Mouse (Mus musculus) urinary bladder, postnatal 10 days (tissue): ENCODE results near the gene Hist1h1t.

ENCODE experiments used
- DNase-seq: peaks from one replicate; pipeline ENCODE4 v3.0.0; 2022; ENCODE audit warnings: low spot score

The Hist1h1t gene

GRCm38 (mm10) chr13:23737091-23737490 lies 41.5 kb downstream of the Hist1h1t start:
- DNase-seq: no peak

- no peak for DNase-seq
Measured at GRCm38 (mm10) chr13:23738041-23738440, 42.4 kb downstream of the Hist1h1t start.

- peak; percentile 49 for DNase-seq
Measured at GRCm38 (mm10) chr13:23738677-23739068, 43.1 kb downstream of the Hist1h1t start, which contains the start of gene Hist1h1c. Gene Hist1h1c (plus strand): TSS chr13:23738808.

- DNase-seq: peak; percentile 55
Measured at GRCm38 (mm10) chr13:23739069-23739921, 43.7 kb downstream of the Hist1h1t start.

DNA sequence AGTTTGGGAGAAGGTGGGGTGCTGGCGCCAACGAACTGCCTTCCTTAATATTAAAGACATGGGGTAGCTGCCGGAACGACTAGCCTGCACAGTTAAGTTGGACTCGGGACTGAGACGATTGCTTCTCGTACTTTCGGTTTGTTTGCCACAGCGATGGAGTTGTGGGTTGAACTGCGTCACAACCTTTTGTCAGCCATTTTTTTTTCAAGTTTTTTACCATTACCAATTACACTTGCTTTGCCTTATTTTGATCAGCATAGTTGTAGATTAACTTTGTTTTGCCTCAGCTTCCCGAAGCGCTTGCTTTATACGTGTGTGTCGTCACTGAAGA lies 44.3 kb downstream of the Hist1h1t start:
- DNase-seq: no peak

- DNase-seq: no peak
Measured at GRCm38 (mm10) chr13:23740256-23740840, 44.7 kb downstream of the Hist1h1t start.

GRCm38 (mm10) chr13:23740910-23741309 lies 45.3 kb downstream of the Hist1h1t start:
- no peak for DNase-seq

GRCm38 (mm10) chr13:23742007-23742406 lies 46.4 kb downstream of the Hist1h1t start:
- DNase-seq: no peak

- DNase-seq: no peak
Measured at GRCm38 (mm10) chr13:23743215-23743614, 47.6 kb downstream of the Hist1h1t start.

- DNase-seq: no peak
Measured at GRCm38 (mm10) chr13:23743963-23744362, 48.3 kb downstream of the Hist1h1t start.

DNA sequence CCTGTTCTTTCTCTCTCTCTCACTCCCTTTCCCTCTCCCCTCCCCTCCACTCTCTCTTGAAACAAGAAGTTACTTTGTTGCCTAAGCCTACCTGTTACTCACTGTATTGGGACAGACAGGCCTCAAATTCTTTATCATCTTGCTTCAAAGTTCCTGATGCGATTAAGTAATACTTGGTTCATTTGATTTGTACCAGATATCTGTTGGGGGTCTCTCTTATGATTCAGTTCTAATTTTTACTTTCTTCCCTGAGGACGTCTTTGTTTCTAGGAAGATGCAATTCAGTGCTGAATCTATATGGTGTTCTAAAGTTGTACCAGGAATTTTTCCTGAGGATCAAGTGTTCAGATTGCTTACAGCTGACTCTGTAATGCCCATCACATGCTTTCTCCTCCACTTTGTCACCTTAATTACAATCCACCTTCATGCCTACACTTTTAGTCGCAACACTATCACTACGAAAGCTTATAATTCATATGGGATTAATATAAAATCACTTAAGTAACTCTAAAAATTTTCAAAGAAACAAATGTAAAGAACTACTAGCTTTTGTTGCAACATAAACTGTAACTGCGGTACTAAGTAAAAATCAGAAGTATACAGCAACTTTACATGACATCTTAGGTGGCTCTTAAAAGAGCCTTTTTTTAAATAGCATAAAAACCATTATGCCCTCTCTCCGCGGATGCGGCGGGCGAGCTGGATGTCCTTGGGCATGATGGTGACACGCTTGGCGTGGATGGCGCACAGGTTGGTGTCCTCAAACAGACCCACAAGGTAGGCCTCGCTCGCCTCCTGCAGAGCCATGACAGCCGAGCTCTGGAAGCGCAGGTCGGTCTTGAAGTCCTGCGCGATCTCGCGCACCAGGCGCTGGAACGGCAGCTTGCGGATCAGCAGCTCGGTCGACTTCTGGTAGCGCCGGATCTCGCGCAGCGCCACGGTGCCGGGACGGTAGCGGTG lies 49.1 kb downstream of the Hist1h1t start:
- no peak for DNase-seq

GRCm38 (mm10) chr13:23745381-23746161 lies 50.0 kb downstream of the Hist1h1t start, which contains the start of gene Hist1h3c:
Gene Hist1h3c (minus strand): TSS chr13:23745602.
- no peak for DNase-seq
